Mouse (Mus musculus) E14TG2a.4 (cell line): ENCODE measurements around the gene Cers5.

Source experiments
- H3K27me3 ChIP-seq: 2 replicates; pipeline ENCODE4 v1.6.1; 2014; ENCODE audit warnings: low read length, control low read depth; ENCODE audit not compliant: insufficient read depth
- H3K36me3 ChIP-seq: 2 replicates; pipeline ENCODE4 v1.6.1; 2014; ENCODE audit warnings: low read length, control low read depth; ENCODE audit not compliant: insufficient read depth
- H3K4me1 ChIP-seq: replicated peaks from 2 replicates; pipeline ENCODE4 v1.6.1; 2014; ENCODE audit warnings: low read depth, low read length, control low read depth
- H3K4me3 ChIP-seq: replicated peaks from 2 replicates; pipeline ENCODE4 v1.5.1; 2014; ENCODE audit warnings: mild to moderate bottlenecking, low read length
- H3K9me3 ChIP-seq: 2 replicates; pipeline ENCODE4 v1.6.1; 2014; ENCODE audit warnings: low read length, control low read depth
- CTCF ChIP-seq: conservative IDR thresholded peaks from 2 replicates; pipeline ENCODE4 v1.5.1; 2014; ENCODE audit warnings: low read length
- NANOG ChIP-seq: IDR thresholded peaks from 2 replicates; pipeline ENCODE4 v1.6.1; 2014; ENCODE audit warnings: borderline replicate concordance, low read length, mixed read lengths
- POU5F1 ChIP-seq: IDR thresholded peaks from 2 replicates; pipeline ENCODE4 v1.6.1; 2014; ENCODE audit warnings: low read length, borderline replicate concordance

Gene Cers5

DNA sequence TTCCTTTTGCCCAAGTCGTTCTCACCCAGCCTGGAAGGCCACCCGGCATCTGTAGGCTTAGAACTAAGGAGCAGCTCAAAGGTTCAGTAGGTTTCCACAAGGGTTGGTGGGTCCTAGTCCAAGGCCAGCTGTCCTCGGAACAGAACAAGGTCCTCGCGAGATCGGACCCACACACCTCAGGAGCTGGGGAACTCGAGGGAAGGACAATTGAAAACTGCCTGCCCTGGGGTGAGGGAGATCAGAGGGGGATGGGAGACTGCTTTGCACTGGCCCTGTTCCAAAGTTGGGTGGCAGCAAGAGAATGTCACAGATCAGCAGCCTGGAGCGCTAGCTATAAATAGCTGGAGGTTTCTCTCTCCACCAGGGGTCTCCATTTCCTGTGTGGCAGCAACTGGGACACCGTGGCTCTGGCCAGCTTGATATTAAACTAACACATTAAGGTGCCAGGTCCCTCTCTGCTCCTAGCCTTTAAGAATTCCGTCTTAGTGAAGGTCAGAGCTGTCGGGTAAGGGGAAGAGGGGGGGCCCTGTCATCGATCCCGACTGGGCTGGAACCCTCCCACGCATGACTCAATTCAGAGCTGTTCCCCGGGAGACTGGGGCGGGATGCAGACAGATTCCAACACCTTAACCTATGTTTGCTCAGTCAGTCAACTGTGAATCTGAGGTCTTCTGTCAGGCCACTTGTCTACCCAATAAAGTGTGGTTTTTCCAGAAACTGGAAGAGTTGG, 48.2 kb downstream of the Cers5 start:
- Histone ChIP-seq H3K4me3 (peak overlapping the region; percentile 61), H3K27me3 (peaks cover 8% of the 10 kb centered on the region; the same call in 1 of the 2 replicates), H3K36me3 (peaks cover 11% of the 10 kb centered on the region), H3K9me3 (no peaks in the 10 kb centered on the region), H3K4me1 (peaks cover 68% of the 10 kb centered on the region)
- no peak for TF ChIP-seq NANOG
- TF ChIP-seq CTCF = no peak; the same call in 1 of the 2 replicates
- TF ChIP-seq POU5F1 = no peak

DNA sequence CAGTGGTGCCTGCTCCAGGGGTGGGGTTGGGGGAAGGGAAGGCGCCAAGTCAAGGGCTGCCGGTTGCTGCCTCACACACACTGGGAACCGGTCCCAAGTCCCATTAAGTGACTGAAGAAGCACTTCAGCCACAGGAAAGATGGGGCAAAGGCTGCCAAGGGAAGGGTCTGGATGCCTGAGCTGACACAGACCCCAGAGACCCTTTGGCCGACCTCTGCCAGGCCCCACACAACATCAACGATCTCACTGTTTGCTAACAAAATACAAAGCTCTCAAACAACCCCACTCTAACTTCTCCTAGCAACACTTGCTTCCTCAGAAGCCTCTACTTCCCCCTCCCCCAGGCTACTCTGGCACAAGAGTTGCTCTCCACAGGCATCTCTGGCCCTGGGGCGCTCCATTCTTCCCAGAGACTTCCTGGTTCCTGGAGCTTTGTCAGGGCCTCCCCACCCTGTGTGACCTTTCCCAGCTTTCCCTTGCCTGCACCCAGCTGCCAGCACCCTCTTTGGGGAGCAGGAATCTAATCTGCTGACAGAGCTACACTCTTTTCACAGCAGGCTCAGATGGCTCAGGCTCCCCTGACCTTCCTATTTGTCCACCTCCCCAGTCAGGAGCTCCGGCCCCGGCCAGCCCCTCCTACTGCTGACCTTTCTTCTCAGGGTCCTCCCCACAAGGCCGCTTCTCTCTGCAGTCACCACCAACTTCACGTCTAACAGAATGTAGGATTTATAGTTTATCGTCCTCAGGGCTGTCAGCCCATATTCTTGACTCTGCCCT, 49.0 kb downstream of the Cers5 start:
- Histone ChIP-seq H3K36me3 (peaks cover 11% of the 10 kb centered on the region), H3K4me1 (peaks cover 72% of the 10 kb centered on the region), H3K9me3 (no peaks in the 10 kb centered on the region), H3K4me3 (peak overlapping the region; percentile 61), H3K27me3 (peaks cover 8% of the 10 kb centered on the region; the same call in 1 of the 2 replicates)
- TF ChIP-seq NANOG = no peak
- TF ChIP-seq CTCF = 0 out of 2 replicates have a peak, but pooled peaks have one; percentile 1

DNA sequence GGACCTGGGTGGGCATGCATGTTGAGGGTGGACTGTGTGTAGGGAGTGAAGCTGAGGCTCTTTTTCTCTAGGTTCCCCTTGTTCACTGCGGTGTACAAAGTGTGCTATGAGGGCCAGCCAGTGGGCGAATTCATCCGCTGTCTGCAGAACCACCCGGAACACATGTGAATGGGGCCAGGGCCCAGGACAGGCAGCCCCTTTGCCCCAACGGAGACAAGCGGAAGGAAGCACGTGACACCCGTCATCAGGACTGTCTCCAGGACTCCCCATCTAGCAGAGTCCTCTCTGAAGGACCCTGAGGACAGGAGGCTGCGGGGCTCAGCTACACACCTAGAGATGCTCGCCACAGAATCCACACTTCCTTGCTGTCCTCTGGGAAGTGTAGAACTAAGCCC, 49.6 kb downstream of the Cers5 start:
- H3K9me3 ChIP-seq = no peaks in the 10 kb centered on the region
- H3K36me3 ChIP-seq = peaks cover 9% of the 10 kb centered on the region
- peaks cover 8% of the 10 kb centered on the region; the same call in 1 of the 2 replicates for H3K27me3 ChIP-seq
- H3K4me3 ChIP-seq = peak overlapping the region; percentile 61
- TF ChIP-seq POU5F1 = no peak
- TF ChIP-seq CTCF = no peak
- TF ChIP-seq NANOG = no peak
- peaks cover 74% of the 10 kb centered on the region for H3K4me1 ChIP-seq

DNA sequence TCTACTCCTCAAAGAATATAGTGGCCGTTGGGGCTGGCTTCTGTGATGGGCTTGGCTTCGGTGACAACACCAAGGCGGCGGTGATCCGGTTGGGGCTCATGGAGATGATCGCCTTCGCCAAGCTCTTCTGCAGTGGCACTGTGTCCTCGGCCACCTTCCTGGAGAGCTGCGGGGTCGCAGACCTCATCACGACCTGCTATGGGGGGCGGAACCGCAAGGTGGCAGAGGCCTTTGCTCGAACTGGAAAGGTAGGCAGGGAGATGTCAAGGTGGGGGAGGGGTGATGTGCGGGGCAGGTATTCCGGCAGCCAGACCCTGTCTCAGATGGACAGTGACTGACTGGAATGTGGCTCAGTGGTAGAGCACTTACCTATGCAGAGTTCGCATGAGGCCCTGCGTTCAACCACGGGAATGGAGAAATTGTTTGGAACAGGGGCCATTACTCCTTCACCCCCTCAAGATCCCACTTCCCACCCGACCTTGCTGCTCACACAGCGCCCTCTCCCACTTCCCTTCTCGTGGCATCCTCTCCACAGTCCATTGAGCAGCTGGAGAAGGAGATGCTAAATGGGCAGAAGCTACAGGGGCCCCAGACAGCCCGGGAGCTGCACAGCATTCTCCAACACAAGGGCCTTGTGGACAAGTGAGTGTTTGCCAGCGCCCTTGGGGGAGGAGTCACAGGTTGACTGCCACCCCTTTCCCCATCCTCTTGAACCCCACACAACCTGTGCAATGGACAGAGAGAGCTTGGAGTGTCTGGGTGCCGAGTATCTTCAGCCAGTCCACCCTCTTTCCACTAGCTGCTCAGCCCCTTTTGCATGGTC, 50.6 kb downstream of the Cers5 start:
- Histone ChIP-seq H3K27me3 (peaks cover 14% of the 10 kb centered on the region), H3K36me3 (no peaks in the 10 kb centered on the region), H3K4me1 (peaks cover 77% of the 10 kb centered on the region), H3K4me3 (peak overlapping the region; percentile 61), H3K9me3 (no peaks in the 10 kb centered on the region)
- TF ChIP-seq POU5F1 (no peak), CTCF (no peak), NANOG (no peak)

DNA sequence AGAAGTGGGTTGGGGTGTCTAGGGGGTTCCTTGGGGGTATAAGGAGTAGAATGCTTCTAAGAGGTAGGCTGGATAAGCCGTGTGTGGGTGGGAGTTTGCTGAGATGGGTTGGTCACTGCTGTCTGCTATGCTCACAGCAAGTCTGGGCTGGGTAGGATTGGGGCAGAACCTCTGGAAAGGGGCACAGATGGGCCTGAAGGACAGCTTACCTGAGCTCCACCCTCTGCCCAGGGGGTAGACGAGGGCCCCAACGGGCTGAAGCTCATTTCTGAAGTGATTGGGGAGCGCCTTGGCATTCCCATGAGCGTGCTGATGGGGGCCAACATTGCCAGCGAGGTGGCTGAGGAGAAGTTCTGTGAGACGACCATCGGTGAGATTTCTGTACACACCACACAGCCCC, 52.8 kb downstream of the Cers5 start:
- Histone ChIP-seq H3K9me3 (no peaks in the 10 kb centered on the region), H3K4me1 (peaks cover 87% of the 10 kb centered on the region), H3K36me3 (peaks cover 7% of the 10 kb centered on the region), H3K27me3 (peaks cover 14% of the 10 kb centered on the region), H3K4me3 (no peak overlapping the region)
- TF ChIP-seq NANOG (no peak), POU5F1 (no peak), CTCF (no peak)

DNA sequence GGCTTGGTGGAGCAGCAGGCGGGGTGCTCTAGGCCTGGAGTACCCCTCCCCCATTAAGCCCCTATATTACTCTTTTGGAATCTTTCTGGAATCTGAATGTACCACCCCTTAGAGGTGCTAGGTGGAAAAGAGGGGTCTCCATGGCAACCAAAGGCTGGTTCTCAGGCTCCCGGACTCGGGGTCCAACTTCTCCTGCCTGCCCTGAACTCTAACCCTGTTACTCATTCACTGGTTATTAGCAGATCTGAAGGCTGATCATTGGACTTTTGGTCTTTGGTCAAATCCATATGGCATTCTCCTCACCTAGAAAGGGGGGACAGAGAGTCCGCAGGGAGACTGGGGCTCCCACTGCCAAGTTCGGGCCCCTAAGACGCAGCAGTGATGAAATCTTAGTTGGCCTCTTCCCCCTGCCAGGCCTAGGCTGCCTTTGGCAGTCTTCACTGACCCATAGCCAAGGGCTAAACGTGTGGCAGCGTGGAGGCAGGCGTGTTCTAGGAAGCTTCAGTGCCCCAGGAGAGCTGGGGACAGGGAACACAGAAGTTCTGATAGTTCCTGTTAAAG, 54.1 kb downstream of the Cers5 start:
- peaks cover 86% of the 10 kb centered on the region for H3K4me1 ChIP-seq
- H3K27me3 ChIP-seq = peaks cover 14% of the 10 kb centered on the region
- H3K36me3 ChIP-seq = peaks cover 17% of the 10 kb centered on the region
- no peak overlapping the region for H3K4me3 ChIP-seq
- no peaks in the 10 kb centered on the region for H3K9me3 ChIP-seq
- no peak for TF ChIP-seq CTCF
- no peak for TF ChIP-seq POU5F1
- no peak for TF ChIP-seq NANOG

DNA sequence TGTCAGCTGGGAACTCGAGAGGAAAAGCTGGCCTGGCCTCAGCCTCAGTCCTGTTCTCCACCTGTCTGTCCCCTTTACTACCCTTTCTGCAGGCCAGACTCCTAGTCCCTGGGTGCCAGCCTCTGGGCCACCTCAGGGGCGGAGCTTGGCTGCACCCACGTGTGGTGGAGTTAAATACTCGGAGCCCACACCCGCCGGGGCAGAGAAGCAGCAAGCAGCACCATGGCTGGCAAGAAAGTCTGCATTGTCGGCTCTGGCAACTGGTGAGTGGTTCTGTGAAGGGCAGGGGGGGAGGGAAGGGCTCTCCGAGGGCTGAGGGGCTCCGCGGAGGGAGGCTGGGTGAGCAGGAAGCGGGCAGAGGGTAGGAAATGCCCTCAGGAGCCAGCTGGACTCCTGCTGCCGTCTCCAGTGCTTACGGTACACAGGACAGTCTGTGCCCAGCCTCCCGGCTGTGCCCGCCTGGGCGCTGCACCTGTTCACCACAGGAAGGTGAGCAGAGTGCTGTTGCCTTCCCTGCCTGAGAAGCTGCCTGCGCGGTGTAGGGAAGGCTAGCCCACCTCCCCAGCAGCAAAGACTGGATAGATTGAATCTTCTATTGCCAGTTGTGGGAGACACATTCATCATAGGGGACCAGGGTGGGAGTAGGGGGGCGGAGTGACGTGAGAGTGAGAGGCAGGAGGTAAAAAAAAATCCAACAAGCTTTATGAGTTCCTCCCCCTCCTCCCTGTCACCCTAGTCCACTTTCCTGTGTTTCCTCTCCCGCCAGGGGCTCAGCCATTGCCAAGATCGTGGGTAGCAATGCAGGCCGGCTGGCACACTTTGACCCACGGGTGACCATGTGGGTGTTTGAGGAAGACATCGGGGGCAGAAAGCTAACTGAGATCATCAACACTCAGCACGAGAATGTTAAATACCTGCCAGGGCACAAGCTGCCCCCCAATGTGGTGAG, 55.0 kb downstream of the Cers5 start, which contains the start of gene Gpd1:
Gene Gpd1, plus strand, starts transcription at position 130 of the 949 bp plus-strand sequence.
- no peaks in the 10 kb centered on the region for H3K9me3 ChIP-seq
- H3K4me3 ChIP-seq = peak within 1 kb of the TSS; percentile 20; the same call in 1 of the 2 replicates
- peaks cover 26% of the 10 kb centered on the region for H3K36me3 ChIP-seq
- no peak for TF ChIP-seq NANOG
- TF ChIP-seq CTCF = no peak
- no peak for TF ChIP-seq POU5F1
- H3K4me1 ChIP-seq = peaks cover 86% of the 10 kb centered on the region
- H3K27me3 ChIP-seq = peaks cover 14% of the 10 kb centered on the region
